Mouse (Mus musculus): ENCODE data around the gene Rnf225. TPM values are rescaled to one million over a fixed set of nuclear protein-coding genes. Genes with fewer than 3 reads are reported as not detected.
"Not testable (repeated sequence)": the region's sequence is repeated elsewhere in the genome, so short reads cannot be mapped to it uniquely, and the experiment has no call there.

Rnf225 gene
- polyA plus RNA-seq (2017; shearing (Covaris generic)) = under 1 TPM in 2 of 3 experiments, not detected in 1; 0.11 to 0.28 TPM

DNA sequence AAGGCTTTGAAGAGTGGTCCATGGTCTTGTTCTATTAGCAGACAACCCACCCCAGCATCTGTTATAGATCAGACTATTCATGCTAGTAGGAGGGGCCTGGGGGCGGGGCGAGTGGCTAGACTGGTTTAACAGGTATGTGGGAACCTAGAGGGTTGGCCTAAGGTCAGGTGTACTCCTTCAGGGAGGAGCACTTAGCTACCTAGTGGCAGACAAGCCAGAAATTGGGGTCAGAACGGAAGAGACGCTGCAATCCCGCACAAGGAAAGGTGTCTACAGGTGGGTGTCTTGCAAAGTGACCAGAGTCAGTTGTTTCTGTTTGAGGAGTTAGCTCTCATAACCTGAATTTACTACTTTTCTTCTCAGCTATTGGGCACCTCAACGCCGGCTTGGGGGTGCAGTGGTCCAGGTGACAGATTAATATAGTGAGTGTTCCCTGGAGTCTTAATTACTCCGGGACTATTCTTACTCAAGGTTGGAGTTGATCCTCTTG lies at the start of gene Rnf225:
Gene Rnf225, plus strand, starts transcription at position 226 of the 490 bp plus-strand sequence.
- ATAC-seq = no peak

GRCm38 (mm10) chr7:12880036-12880435 lies 47.2 kb upstream of the Rnf225 start:
- no peak for ATAC-seq

GRCm38 (mm10) chr7:12880497-12880896 lies 46.7 kb upstream of the Rnf225 start:
- ATAC-seq = peak; percentile 8

- ATAC-seq = peak; percentile 100
These were observed 46.1 kb upstream of the Rnf225 start, which contains the start of gene Zfp128 for GRCm38 (mm10) chr7:12880911-12881660. Gene Zfp128, plus strand, starts transcription at chr7:12881177.

DNA sequence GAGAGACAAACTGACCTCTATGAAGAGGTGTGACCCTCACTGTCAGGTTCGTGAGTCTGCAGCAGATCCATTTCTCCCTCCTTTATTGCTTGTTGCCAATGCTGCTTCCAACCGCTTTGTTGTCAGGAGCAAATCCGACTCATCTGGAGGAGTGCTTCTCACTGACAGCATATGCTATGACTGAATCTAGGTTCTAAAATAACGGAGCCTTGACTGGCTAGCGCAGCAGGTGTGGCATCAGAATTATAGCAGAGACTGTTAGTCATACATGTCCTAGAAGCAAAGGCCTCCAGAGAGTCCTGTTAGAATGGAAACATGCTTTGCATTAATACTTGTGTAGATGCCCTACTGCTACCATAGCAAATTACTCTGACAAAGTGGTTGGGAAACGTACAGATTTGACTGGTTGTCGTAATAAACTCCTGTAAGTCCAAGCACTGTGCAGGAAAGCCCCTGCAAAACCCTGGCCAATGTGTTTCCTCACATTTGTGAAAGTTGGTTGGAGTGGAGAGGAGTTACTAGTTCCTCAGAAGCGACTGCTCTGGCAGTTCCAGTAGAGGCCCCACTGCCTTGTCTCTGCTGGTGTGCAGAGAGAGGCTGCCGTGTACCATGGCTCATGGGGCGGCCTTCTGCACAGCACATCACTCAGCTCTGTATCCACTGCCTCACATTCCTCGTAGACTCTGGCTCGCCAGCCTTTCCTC lies 40.5 kb upstream of the Rnf225 start:
- no peak for ATAC-seq

DNA sequence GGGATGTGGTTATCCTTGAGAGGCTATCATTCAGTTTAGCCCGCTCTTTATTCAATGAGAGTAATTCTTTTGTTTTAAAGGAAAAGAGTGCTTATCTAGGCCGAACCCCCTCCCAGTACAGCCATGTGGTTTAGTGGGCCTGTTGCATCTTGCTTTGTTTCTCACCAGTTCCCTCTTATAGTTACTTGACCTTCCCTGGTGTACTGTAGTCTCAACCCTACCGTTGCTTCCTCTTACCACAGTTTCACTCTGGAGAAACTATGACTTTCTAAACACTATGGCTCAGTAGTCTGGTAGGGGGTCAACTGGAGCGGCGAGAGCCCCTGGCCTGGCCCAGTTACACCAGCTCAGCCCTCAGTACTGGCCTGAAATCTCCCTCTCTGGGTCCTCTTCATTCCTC lies 39.6 kb upstream of the Rnf225 start:
- ATAC-seq = no peak

GRCm38 (mm10) chr7:12890928-12891327 lies 36.3 kb upstream of the Rnf225 start:
- peak; percentile 36 for ATAC-seq

- peak; percentile 47 for ATAC-seq
These were observed 35.9 kb upstream of the Rnf225 start for GRCm38 (mm10) chr7:12891334-12891733.

GRCm38 (mm10) chr7:12897655-12898410 lies 29.4 kb upstream of the Rnf225 start, which contains the start of gene Zscan22:
Gene Zscan22, plus strand, starts transcription at chr7:12897815.
- ATAC-seq = peak; percentile 99

- ATAC-seq = no peak
These were observed 25.7 kb upstream of the Rnf225 start for GRCm38 (mm10) chr7:12901517-12901916.

DNA sequence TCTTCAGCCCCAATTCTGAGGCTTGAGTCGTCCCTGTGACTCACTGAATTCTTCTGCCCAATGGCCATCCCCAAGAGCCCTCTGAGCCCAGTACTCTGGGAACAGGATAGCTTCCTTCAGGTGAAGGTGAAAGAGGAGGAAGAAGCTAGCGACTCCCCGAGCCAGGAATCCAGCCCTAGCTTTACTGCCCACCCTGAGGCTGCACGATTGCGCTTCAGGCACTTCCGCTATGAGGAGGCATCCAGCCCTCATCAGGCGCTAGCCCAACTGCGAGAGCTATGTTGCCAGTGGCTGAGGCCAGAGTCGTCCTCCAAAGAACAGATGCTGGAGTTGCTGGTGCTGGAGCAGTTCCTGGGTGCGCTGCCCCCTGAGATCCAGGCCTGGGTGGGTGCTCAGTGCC lies 23.6 kb upstream of the Rnf225 start:
- peak; percentile 80 for ATAC-seq

DNA sequence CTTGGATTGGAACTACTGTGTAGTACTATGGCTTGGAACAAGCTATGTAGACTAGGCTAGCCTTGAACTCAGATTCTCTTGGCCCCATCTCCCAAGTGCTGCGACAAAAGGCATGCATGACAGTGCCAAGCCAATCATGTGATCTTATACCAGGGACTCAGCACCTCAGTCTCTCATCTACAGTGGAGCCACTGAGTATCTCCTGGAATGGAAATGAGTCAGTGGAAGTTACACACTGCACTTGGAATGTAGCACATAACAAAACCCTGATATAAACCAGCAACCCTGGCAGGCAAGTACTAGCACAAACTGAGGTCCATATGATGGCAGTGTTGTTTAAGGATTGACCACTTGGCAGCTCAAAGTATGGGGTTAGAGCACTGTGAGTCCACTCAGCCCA lies 22.1 kb upstream of the Rnf225 start:
- ATAC-seq = no peak

DNA sequence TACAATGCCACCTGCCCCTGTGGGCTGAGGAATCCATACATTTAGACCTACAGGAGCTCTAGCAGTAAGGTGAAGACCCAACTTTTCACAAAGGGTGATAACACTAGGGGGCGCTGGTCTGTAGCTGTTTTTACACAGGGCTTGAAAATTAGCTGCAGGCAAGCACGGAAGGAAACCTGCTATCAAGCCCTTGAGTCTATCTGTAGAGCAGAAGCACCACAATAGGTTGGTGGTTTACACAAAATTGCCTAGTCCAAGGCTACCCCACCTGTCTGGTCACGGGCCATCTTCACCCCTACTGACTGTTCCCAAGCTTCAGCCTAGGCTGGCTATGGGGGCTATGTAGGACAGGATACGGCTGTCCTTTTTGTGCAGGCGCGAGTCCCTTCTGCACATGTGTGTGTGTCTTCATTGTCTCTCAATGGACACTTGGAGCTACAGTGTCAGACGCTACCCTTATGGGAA lies 17.7 kb upstream of the Rnf225 start:
- peak; percentile 75 for ATAC-seq

DNA sequence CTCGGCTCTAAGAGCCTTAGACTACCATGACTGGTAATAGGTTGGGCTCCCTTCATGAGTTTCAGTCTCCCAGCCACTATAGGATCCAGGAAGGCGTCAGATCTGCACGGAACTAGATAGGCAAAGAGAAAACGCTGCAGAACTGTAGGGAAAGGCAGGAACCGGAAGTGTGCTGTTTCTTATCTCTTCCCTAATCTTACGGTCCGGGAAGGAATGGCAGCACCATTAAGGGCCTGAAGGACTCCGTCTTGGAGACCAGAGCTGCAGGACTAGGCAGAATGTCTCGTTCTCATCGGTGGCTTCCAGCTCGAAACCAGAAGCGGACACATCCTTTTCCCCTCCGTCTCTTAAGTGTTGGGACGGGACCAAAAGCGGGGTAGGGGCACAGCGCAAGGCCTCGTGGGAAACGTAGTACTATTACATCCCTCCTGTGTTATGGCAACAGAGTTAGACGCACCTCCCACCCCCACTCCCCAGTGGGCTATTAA lies 17.0 kb upstream of the Rnf225 start:
- peak; percentile 69 for ATAC-seq

GRCm38 (mm10) chr7:12913556-12913955 lies 13.7 kb upstream of the Rnf225 start:
- no peak for ATAC-seq

DNA sequence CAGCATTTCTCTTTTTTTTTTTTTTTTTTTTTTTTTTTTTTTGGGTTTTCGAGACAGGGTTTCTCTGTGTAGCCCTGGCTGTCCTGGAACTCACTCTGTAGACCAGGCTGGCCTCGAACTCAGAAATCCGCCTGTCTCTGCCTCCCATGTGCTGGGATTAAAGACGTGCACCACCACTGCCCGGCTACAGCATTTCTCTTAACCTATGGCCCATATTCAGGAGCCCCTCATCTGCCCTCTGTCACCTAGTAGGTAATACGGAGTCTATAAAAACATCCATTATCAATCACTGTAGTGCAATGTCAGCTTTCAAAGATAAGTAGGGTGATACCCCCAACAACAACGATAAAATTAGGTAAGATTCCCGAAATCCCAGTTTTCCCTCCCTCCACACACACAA lies 6.7 kb upstream of the Rnf225 start:
- ATAC-seq = not testable (repeated sequence)

- no peak for ATAC-seq
These were observed 5.9 kb upstream of the Rnf225 start for GRCm38 (mm10) chr7:12921318-12921704.

- ATAC-seq = peak; percentile 99
These were observed 5.3 kb upstream of the Rnf225 start, which contains the start of gene Rps5 for GRCm38 (mm10) chr7:12921705-12922465. Gene Rps5, plus strand, starts transcription at chr7:12922290.

DNA sequence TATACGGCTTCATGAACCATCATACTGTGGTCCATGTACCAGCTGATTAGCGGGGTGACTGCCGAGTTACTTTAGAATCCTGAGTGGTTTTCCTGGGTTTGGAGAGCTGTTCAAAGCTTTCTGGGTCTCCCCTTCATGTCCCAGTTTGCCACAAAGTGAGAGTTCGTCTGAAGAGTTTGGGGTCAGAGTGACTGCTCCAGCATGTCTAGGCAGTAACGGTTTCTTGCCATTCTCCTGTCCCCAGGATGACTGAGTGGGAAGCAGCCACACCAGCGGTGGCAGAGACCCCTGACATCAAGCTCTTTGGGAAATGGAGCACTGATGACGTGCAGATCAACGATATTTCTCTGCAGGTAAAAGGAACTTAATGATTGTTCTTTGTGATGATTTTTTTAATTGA lies 4.5 kb upstream of the Rnf225 start:
- ATAC-seq = no peak

GRCm38 (mm10) chr7:12926316-12926715 lies 900 bp upstream of the Rnf225 start:
- no peak for ATAC-seq

DNA sequence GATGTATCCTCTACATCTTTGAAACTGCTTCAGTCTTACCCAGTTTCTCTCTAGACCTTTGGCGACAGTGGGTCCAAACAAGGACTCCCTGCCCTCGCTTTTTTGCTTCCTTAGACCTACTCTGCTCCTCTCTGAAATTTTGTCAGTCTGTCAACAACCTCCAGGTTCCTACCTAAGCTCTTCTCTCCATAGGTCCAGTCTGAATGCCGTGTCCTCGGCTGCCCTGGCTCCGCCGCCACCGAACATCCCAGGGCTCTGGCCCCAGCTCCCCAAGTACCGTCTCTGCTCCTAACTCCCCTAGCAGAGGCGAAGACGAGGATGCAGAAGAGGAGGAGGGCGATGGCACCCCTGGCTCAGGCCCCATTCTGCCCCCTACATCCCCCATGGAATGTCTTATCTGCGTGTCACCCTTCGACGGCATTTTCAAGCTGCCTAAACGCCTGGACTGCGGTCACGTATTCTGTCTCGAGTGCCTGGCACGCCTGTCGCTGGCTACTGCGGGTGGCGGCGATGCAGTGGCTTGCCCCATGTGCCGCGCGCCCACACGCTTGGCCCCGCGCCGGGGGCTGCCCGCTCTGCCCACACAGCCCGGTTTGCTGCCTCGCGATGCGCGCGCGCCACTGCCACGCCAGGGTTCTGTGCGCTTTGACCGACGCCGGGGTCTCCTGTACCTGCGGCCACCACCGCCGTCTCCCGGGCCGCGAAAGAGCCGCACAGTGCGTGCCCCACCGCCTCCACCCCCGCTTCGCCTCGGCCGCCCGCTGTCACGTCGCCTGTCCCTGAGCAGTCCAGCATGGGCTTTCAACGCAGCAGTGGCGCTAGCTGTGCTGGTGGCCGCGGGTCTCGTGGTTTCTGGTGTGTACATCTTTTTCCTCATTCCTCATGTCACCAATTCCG lies 725 bp downstream of the Rnf225 start:
- ATAC-seq = no peak

Data from inflammation-experienced regulatory T-cells, adult 6 months (primary cell).